Mouse (Mus musculus) heart, adult 2 months (tissue): Measurements from ENCODE around the gene Pld3. TPM values are rescaled to one million over a fixed set of nuclear protein-coding genes. Genes with fewer than 3 reads are reported as not detected.

Experiments used
- DNase-seq, 2 experiments: peaks; one replicate each; pipeline ENCODE4 v3.0.0; 2021
- H3K27ac ChIP-seq: fragments of 200-600 bp; 2 replicates; pipeline ENCODE4 v1.8.1; 2022
- H3K27me3 ChIP-seq: fragments of 200-500 bp; 2 replicates; pipeline ENCODE4 v1.6.1; 2012; ENCODE audit warnings: mild to moderate bottlenecking, low read length, inconsistent platforms, mixed read lengths; ENCODE audit not compliant: control insufficient read depth, insufficient read depth
- H3K36me3 ChIP-seq: fragments of 200-500 bp; 2 replicates; pipeline ENCODE4 v1.6.1; 2012; ENCODE audit warnings: low read length, inconsistent platforms; ENCODE audit not compliant: control insufficient read depth, insufficient read depth
- H3K4me1 ChIP-seq: fragments of 200-500 bp; 2 replicates; pipeline ENCODE4 v1.6.1; 2011; ENCODE audit warnings: low read length; ENCODE audit not compliant: control insufficient read depth, insufficient read depth
- H3K4me3 ChIP-seq: fragments of 200-600 bp; 2 replicates; pipeline ENCODE4 v1.8.1; 2022
- H3K79me2 ChIP-seq: fragments of 200-500 bp; replicated peaks from 2 replicates; pipeline ENCODE4 v1.6.1; 2012; ENCODE audit warnings: mild to moderate bottlenecking, inconsistent platforms, low read length, moderate library complexity, mixed read lengths; ENCODE audit not compliant: control insufficient read depth, insufficient read depth
- H3K9ac ChIP-seq: fragments of 200-500 bp; 2 replicates; pipeline ENCODE4 v1.6.1; 2012; ENCODE audit warnings: low read depth, mild to moderate bottlenecking, control low read depth, inconsistent platforms, low read length, mixed read lengths
- CTCF ChIP-seq: fragments of 200-600 bp; IDR thresholded peaks from 2 replicates; pipeline ENCODE4 v1.8.1; 2022; ENCODE audit warnings: antibody characterized with exemption, mild to moderate bottlenecking, moderate library complexity
- EP300 ChIP-seq: fragments of 200-500 bp; IDR thresholded peaks from 2 replicates; pipeline ENCODE4 v1.6.1; 2011; ENCODE audit warnings: low read depth, low read length, control low read depth; ENCODE audit not compliant: insufficient read depth
- POLR2A ChIP-seq: fragments of 200-500 bp; IDR thresholded peaks from 2 replicates; pipeline ENCODE4 v1.6.1; 2011; ENCODE audit warnings: mild to moderate bottlenecking, low read depth, low read length, control low read depth; ENCODE audit not compliant: insufficient read depth
- WGBS: fragments of 180-500 bp; shearing (Covaris S2); methylation state at CpG from one replicate; pipeline ENCODE4 v1.1.7; 2018; 5-methylcytosine and 5-hydroxymethylcytosine counted together
- intact Hi-C: fragments of 180-260 bp; cut with DNase I; formaldehyde crosslinking; loops from one replicate; pipeline ENCODE4 v1.15.1; 2025
- polyA plus RNA-seq: library from polyadenylated mRNA; depleted of rRNA; stranded (reverse); fragments of >200 nt; gene quantifications from 2 replicates; pipeline ENCODE4 v1.2.3, GENCODE M21; 2012
- total RNA-seq, 2 experiments: library from RNA; stranded (reverse); gene quantifications; 2 replicates each; pipeline ENCODE4 v1.2.3; 2021

Pld3 gene
- total and polyA plus RNA-seq, 3 experiments = 22.9 to 68.1 (median 30.6) TPM

DNA sequence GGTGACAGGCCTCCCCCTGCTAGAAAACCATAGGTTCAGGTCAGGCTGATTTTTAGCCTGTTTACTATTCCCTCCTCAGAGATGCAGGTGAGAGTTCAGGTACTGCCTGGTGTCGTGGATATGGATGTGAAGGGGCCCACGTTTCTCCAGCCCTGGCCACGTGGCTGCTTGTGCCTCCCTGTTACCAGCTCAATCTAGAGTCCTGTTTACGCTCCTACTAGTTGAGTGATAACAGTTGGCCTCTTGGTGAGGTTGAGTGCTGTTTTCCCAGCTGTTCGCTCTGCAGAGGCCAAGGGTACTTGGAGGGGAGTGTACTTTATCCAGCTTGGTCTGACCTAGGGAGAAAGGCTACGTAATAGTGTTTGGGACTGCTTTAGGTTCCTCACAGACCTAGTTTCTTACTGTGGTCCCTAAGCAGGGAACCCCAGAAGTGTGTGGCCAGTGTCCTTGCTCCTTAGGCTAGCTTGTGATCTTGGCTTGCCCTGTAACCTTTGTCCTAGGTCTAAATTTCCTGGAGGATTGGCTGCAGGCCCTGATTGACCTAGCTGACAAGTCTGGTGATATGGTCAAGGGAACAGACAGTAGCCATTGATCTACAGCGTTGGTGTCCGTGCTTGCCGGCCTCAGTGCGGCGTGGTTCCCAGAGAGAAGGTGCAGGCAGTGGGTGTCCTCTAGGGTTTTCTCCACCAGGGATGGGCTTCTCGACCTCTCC, 40.1 kb upstream of the Pld3 start:
- no peaks in the 10 kb centered on the region; the same call in 1 of the 2 replicates for H3K36me3 ChIP-seq
- intact Hi-C loops = loop anchor here (2.0 to 5.0 kb wide), 4 partner anchors 14 to 261 kb away; partner anchors contain the start of gene Zfp607b
- peak overlapping the region; percentile 99 for H3K27ac ChIP-seq
- peaks cover 20% of the 10 kb centered on the region for H3K4me1 ChIP-seq
- H3K4me3 ChIP-seq = peak overlapping the region; percentile 95
- no peaks in the 10 kb centered on the region for H3K27me3 ChIP-seq
- peak; percentile 45 to 47 for DNase-seq
- TF ChIP-seq EP300 (peak; percentile 71; the same call in 1 of the 2 replicates), POLR2A (no peak)
- H3K79me2 ChIP-seq = peaks cover 7% of the 10 kb centered on the region
- WGBS = 38% methylated on average over 12 of the region's 12 CpGs
- peak overlapping the region; percentile 22 for H3K9ac ChIP-seq

DNA sequence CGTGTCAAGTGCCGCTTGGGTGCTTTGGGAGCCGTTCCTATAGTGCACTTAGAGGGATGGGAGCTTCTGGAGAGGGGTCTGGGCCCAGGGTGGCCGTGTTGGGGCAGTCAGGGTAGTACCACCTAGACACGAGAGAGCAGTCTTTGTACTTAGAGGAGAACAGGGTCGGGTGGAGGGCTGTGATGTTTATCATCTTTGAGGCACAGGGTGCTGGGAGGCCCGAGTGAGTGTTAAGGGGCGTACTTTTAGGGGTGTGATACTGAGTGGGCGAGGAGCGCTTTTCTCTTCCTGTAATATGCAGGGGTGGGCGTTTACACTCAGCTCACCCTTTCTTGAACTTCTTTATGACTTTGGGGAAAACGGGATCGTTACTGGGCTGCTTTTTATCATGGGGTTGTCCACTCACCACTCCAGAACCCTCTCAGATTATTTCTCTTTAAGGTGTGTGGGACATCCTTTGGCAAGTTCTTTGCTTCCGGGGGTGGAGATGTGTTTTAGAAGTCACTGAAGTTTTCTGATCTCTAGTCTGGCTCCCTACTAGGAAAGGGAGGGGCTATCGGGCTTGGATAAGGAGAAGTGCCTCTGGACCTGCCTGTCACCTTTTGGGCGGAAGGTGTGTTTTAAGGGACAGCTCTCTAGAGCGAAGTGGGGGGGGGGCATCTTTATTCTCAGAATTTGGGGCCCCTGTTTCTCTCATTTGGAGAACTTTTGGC, 39.4 kb upstream of the Pld3 start:
- no peak for DNase-seq
- TF ChIP-seq CTCF = no peak
- TF ChIP-seq EP300 = no peak
- no peak for TF ChIP-seq POLR2A
- intact Hi-C loops = loop anchor here (2.0 to 5.0 kb wide), 4 partner anchors 14 to 260 kb away; partner anchors contain the start of gene Zfp607b
- Histone ChIP-seq H3K4me3 (peak overlapping the region; percentile 95), H3K4me1 (peaks cover 20% of the 10 kb centered on the region), H3K36me3 (no peaks in the 10 kb centered on the region; the same call in 1 of the 2 replicates), H3K9ac (peak overlapping the region; percentile 99), H3K79me2 (peaks cover 5% of the 10 kb centered on the region), H3K27ac (peak overlapping the region; percentile 99), H3K27me3 (no peaks in the 10 kb centered on the region)
- 1% methylated on average over 17 of the region's 17 CpGs for WGBS

DNA sequence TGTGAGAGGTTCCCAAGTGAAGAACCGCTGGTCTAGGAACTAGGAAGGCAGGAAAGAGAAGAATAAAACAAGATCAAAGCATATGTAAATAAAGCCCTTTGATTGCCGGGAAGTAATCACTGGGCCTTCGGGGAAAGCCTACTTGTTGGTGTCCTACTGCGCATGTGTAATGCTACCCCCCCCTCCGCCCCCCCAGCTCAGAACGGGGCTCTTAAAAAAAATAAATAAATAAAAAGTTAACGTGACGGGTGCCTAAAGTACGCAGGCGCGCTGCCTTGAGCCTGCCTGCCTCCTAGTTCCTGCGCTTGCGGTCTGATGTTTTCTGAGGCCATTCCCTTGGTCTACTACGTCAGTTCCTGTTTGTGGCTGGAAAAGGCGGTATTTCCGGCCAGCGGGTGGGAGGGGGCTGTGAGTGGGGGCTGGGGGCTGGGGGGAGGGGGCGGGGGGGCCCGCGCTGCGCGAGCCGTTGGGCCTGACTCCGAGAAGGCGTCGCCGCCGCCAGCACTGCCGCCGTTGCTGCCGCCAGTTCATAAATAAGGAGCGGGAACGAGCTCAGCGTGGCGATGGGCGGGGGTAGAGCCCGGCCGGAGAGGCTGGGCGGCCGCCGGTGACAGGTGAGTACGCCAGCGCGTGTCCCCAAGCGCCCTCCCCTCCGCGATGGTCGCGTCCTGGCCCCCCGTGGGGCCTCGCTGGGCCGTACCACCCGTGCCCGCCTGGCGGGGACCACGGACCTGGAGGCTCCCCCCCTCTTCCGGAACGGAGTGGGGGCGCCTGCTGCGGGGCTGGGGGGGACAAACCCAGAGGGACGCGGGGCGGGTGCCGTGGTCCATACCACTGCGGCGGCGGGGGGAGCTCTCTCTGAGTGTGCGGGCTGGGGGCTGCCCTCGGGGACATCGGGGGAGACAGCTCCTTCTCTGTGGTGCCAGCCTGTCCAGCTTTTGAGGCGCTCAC, 38.5 kb upstream of the Pld3 start, which contains the start of gene Akt2:
Gene Akt2, plus strand, starts transcription at position 287 of the 951 bp plus-strand sequence.
- Histone ChIP-seq H3K36me3 (no peaks in the 10 kb centered on the region; the same call in 1 of the 2 replicates), H3K9ac (peak within 1 kb of the TSS; percentile 99), H3K27me3 (no peaks in the 10 kb centered on the region), H3K4me3 (peak within 1 kb of the TSS; percentile 95), H3K4me1 (peaks cover 18% of the 10 kb centered on the region), H3K79me2 (peaks cover 5% of the 10 kb centered on the region), H3K27ac (peak within 1 kb of the TSS; percentile 99)
- intact Hi-C loops = loop anchor here (2.0 to 5.0 kb wide), 4 partner anchors 15 to 259 kb away; partner anchors contain the start of gene Zfp607b
- TF ChIP-seq EP300 (0 out of 2 replicates have a peak, but pooled peaks have one; percentile 44), POLR2A (peak; percentile 47), CTCF (peak; percentile 7; the same call in 1 of the 2 replicates)
- DNase-seq = peak; percentile 88 to 94
- WGBS = under 1% methylated on average over 66 of the region's 71 CpGs

DNA sequence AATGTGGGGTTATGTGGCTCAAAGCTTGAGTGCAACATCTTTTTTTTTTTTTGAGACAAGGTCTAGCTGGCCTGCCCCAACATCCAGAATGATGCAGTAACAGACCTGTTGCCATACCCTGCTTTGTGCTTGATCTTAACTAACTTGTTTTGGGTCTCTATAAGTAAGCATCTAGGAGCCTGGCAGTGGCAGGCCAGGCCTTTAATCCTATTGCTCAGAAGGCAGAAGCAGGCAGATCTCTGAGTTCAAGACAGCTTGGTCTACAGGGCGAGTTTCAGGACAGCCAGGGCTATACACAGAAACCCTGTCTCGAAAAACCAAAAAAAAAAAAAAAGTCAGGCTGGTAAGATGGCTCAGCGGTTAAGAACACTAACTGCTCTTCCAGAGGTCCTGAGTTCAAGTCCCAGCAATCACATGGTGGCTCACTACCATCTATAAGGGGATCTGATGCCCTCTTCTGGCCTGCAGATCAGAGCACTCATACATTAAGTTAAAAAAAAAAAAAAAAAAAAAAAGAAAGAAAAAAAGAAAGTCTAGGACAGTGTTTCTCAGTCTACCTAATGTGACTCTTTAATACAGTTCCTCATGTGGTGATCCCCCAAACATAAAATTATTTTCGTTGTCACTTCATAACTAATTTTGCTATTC, 37.7 kb upstream of the Pld3 start:
- Histone ChIP-seq H3K4me3 (peak overlapping the region; percentile 45), H3K9ac (no peak overlapping the region; the same call in 1 of the 2 replicates), H3K27ac (peak overlapping the region; percentile 99), H3K27me3 (no peaks in the 10 kb centered on the region), H3K4me1 (peaks cover 14% of the 10 kb centered on the region), H3K79me2 (peaks cover 5% of the 10 kb centered on the region), H3K36me3 (no peaks in the 10 kb centered on the region; the same call in 1 of the 2 replicates)
- DNase-seq = no peak
- intact Hi-C loops = loop anchor here (5.0 kb wide), 3 partner anchors 83 to 258 kb away; partner anchors contain the start of gene Zfp607b
- TF ChIP-seq CTCF = peak; percentile 52
- no peak for TF ChIP-seq POLR2A
- no peak for TF ChIP-seq EP300
- 56% methylated on average over 4 of the region's 4 CpGs for WGBS

DNA sequence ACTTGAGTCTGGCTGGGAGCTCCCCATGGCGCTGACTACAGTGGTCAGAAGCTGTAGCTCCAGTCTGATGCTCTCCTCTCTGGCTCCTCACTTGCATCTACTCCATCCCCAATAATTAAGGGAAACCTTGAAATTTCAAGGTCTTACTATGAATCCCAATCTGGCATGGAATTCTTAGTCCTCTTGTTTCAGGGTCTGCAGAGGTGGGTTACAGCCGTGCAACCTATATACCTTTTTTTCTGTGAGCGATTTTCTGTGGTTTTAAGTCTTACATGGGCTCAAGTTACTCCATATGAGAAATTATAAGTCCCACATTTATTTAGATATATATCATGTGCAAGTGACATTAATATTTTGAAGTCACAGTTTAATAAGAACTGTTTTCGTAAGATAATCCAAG, 37.1 kb upstream of the Pld3 start:
- intact Hi-C loops = loop anchor here (5.0 kb wide), 3 partner anchors 83 to 258 kb away; partner anchors contain the start of gene Zfp607b
- H3K4me1 ChIP-seq = peaks cover 12% of the 10 kb centered on the region
- no peak for DNase-seq
- no peak overlapping the region for H3K4me3 ChIP-seq
- H3K36me3 ChIP-seq = no peaks in the 10 kb centered on the region; the same call in 1 of the 2 replicates
- peaks cover 4% of the 10 kb centered on the region for H3K79me2 ChIP-seq
- no peak overlapping the region for H3K9ac ChIP-seq
- no peak for TF ChIP-seq POLR2A
- no peak for TF ChIP-seq EP300
- no peak for TF ChIP-seq CTCF
- H3K27ac ChIP-seq = no peak overlapping the region
- H3K27me3 ChIP-seq = no peaks in the 10 kb centered on the region
- 95% methylated on average over 4 of the region's 4 CpGs for WGBS
